Mouse (Mus musculus) erythroid progenitor cell, adult 5-6 weeks (primary cell): ENCODE data around the gene Cabp4. TPM values are rescaled to one million over a fixed set of nuclear protein-coding genes. Genes with fewer than 3 reads are reported as not detected.

ENCODE experiments used
- ATAC-seq: replicated peaks from 2 replicates; pipeline ENCODE4 v1.8.0; 2016; ENCODE audit warnings: moderate number of reproducible peaks, mild to moderate bottlenecking, moderate TSS enrichment, inconsistent platforms; ENCODE audit not compliant: poor library complexity, low FRiP score, severe bottlenecking
- total RNA-seq, 2 experiments: library from RNA; stranded (forward) in 1 of 2; stranded (reverse) in 1 of 2; fragments of 150-400 nt in 1 of 2; fragments of 186-747, 209-891 nt in 1 of 2; gene quantifications; 2 replicates each; pipeline versions ENCODE4 v1.2.3 to v1.2.4; 2015 to 2017; ENCODE audit warnings: low replicate concordance in 2 of 2

Cabp4 gene
- total RNA-seq (2015; ENCODE audit: low replicate concordance): not detected in 2 replicates
- not detected in 2 replicates for total RNA-seq (2017; ENCODE audit: low replicate concordance)

- no peak for ATAC-seq
These were observed at the start of gene Cabp4 for GRCm38 (mm10) chr19:4143759-4144268. TSS of gene Cabp4 (minus strand) at chr19:4144033.

GRCm38 (mm10) chr19:4193129-4193528, 49.3 kb upstream of the Cabp4 start:
- no peak for ATAC-seq

- ATAC-seq: peak; percentile 22
These were observed 48.6 kb upstream of the Cabp4 start for GRCm38 (mm10) chr19:4192251-4192985.

- ATAC-seq: peak; percentile 91
These were observed 47.9 kb upstream of the Cabp4 start, which contains the start of gene Ppp1ca for GRCm38 (mm10) chr19:4191528-4192250. TSS of gene Ppp1ca (plus strand) at chr19:4192065.

- ATAC-seq: no peak
These were observed 47.0 kb upstream of the Cabp4 start, which contains the start of gene Tbc1d10c for GRCm38 (mm10) chr19:4190831-4191334. TSS of gene Tbc1d10c (minus strand) at chr19:4191284.

- no peak for ATAC-seq
These were observed 45.3 kb upstream of the Cabp4 start for GRCm38 (mm10) chr19:4189051-4189620.

- ATAC-seq: no peak
These were observed 43.5 kb upstream of the Cabp4 start for GRCm38 (mm10) chr19:4187303-4187702.

- no peak for ATAC-seq
These were observed 41.4 kb upstream of the Cabp4 start for GRCm38 (mm10) chr19:4184976-4185975.

GRCm38 (mm10) chr19:4183689-4184088, 39.9 kb upstream of the Cabp4 start:
- ATAC-seq: no peak

DNA sequence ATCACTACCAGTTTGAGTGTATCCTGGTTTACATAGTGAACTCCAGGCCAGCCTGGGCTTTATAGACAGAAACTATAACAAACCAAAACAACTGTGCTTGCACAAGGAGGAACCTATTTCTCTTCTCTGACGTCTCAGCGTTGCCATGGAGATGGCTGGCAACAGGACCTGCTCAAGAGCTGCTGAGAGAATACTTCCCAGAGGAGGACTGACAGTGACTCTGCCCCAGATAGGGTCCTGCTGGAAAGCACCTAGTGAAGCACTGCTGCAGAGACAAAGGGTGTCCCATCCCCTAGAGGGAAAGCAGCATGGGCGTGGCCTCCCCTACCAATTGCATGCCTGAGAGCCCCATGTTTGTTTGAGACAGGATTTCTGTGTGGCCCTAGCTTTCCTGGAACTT, 38.1 kb upstream of the Cabp4 start:
- ATAC-seq: no peak

DNA sequence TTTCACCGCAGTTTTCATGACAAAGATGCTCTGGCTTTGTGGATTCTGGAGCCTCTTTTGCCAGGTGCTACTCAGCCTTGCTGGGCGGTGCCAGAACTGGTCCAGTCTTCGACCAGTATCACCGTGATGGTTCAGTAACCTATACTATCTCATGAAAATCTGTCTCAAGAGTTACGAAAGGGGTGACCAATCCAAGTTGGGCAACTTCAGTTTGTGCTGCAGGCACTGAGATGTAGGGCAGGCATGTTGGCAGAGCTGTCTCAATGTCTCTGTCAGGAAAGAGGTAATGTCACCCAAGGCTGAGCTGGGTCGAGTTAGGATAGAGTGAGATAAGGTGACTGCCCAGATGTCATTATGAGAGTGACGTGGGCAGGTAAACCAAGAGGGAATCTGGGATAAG, 36.6 kb upstream of the Cabp4 start:
- ATAC-seq: no peak

DNA sequence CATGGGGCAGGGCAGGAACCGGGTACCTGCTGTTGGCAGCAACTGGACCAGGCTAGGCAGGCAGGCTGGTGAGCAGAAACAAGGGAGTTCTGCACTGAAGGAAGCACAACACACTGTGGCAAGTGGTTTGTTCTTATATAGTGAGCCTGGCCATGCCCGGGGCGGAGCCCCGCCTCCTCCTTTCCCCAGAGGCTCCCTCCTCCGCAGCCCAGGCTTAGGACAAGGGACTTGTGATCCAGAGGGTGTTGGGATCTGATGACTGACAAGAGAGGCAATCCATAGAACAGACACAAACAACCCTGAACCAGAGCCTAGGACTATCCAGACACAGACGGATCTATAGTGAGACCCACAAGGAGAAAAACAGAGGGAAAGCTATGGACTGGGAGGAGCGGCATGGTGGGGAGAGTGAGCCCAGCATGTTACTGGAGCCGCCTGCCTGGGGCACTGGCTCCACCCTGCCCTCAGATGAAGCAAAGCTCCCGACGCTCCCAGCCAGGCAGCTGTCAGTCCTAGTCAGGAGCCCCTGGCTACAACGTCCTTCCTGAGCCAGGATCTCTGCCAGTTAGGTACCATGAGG, 31.6 kb upstream of the Cabp4 start, which contains the start of gene Carns1:
Gene Carns1, minus strand, starts transcription at position 112 of the 580 bp plus-strand sequence.
- ATAC-seq: no peak

DNA sequence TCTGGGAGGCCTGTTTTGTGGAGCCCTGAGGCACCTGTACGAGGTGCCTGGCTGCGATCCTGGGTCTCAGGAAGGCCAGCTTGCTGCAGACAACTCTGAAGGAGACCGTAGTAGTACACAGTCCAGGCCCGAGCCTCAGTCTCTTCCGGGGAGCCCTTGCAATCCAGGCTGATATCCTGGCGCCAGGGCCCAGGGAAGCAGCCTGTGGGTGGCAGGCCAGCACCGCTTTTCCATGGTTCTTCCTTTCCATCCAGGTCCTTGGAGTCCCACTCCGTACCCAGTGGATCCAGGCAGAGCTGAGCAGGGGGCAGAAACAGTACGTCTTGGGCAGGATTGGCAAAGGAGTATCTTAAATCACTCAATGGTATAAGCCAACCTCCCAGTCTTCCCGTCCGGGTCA, 29.1 kb upstream of the Cabp4 start:
- no peak for ATAC-seq

GRCm38 (mm10) chr19:4171393-4172290, 27.8 kb upstream of the Cabp4 start:
- no peak for ATAC-seq

DNA sequence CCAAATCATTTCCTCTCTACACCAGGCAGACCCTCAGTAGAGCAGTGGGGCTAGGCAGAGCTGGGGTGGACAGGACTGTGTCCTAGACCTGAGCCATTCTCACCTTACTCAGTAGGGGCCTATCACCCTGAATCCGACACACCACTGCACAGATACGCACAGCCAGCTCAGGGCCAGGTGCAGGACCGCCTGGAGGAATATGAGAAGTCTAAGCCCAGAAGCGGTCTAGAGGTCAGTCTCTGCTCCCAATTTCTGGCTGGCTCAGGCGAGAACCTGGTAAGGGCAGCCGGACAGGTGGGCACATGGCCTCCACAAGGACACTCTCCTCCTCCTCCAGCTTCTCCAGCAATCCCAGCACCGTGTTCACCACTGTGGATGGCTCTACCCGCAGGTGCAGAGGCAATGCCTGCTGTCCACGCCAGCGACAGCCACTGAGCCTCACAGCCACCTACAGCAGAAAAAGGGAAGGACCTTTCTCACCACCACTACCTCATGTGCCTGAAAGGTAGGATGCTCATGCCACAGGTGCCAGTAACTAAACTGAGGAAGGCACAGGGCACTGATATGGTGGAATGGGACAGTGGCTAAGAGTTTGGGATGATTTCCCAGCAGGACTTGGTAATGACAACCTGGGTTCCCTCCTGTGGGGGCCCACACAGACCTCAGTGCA, 27.0 kb upstream of the Cabp4 start:
- no peak for ATAC-seq

DNA sequence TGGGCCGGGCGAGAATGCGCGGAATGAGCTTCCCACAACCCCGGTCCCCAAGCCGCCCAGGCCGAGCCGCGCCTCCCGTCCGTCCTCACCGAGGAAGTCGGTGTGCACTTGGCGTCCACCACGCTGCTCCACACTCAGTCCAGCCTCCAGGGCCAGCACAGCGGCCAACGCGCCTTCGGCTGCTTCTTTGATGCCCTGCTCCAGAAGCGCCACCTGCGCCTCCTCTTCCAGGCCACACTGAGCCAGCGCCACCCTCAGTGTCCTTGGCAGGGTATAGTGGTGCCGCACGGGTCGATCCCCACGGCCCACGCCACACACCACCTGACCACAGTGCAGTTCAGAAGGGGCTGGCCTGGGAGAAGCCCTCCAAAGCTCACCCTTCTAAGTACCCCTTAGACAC, 26.0 kb upstream of the Cabp4 start:
- ATAC-seq: peak; percentile 9; the same call in 1 of the 2 replicates

DNA sequence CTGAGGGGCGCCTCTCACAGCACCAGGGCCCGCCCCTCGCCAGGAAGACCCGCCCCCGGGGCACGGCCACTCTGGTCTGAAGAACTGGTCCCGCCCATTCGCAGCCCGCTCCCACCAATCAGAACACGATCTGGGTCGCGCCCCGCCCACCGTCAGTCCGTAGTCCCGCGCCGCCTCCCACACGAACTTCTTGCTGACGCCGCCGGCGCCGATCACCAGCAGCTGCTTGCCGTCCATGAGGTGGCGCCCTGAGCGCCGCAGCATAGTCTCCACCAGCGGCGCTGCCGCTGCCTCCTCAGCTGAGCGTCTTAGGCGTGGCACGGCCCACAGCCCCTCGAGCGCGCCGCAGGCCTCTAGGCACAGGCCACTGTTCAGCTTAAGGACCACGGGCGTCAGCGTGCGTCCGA, 25.5 kb upstream of the Cabp4 start:
- peak; percentile 95 for ATAC-seq
